Mouse (Mus musculus) midbrain, embryonic 16.5 days (tissue): ENCODE data around the gene Twsg1. TPM values are rescaled to one million over a fixed set of nuclear protein-coding genes. Genes with fewer than 3 reads are reported as not detected.
A peak's percentile ranks its signal among the peaks of the same experiment; 100 is the strongest.
"Not testable (repeated sequence)": the region's sequence is repeated elsewhere in the genome, so short reads cannot be mapped to it uniquely, and the experiment has no call there.

Source experiments
- ATAC-seq: fragments of 200-750 bp; cut with Nextera tagmentation; 2 replicates; pipeline ENCODE4 v1.8.0; 2017; ENCODE audit warnings: moderate TSS enrichment
- H3K27ac ChIP-seq: fragments of 300-500 bp; sonication (generic); 2 replicates; pipeline ENCODE4 v1.5.1; 2014; ENCODE audit warnings: mild to moderate bottlenecking, low read length, mixed read lengths
- H3K27me3 ChIP-seq: fragments of 300-500 bp; sonication (generic); 2 replicates; pipeline ENCODE4 v1.6.1; 2014; ENCODE audit warnings: low read depth, low read length, mixed read lengths; ENCODE audit not compliant: control insufficient read depth, insufficient read depth
- H3K36me3 ChIP-seq: fragments of 300-500 bp; sonication (generic); 2 replicates; pipeline ENCODE4 v1.6.1; 2014; ENCODE audit warnings: mild to moderate bottlenecking, low read length, moderate library complexity, mixed read lengths; ENCODE audit not compliant: control insufficient read depth, insufficient read depth
- H3K4me1 ChIP-seq: fragments of 300-500 bp; sonication (generic); 2 replicates; pipeline ENCODE4 v1.6.1; 2014; ENCODE audit warnings: mild to moderate bottlenecking, low read length, mixed read lengths; ENCODE audit not compliant: control insufficient read depth, insufficient read depth
- H3K4me2 ChIP-seq: fragments of 300-500 bp; sonication (generic); 2 replicates; pipeline ENCODE4 v1.6.1; 2014; ENCODE audit warnings: mild to moderate bottlenecking, low read length, mixed read lengths
- H3K4me3 ChIP-seq: fragments of 300-500 bp; sonication (generic); 2 replicates; pipeline ENCODE4 v1.5.1; 2014; ENCODE audit warnings: low read depth, mild to moderate bottlenecking, low read length, moderate library complexity, mixed read lengths
- H3K9ac ChIP-seq: fragments of 300-500 bp; sonication (generic); 2 replicates; pipeline ENCODE4 v1.6.1; 2014; ENCODE audit warnings: low read depth, low read length, mixed read lengths
- H3K9me3 ChIP-seq: fragments of 300-500 bp; sonication (generic); replicated peaks from 2 replicates; pipeline ENCODE4 v1.6.1; 2014; ENCODE audit warnings: mild to moderate bottlenecking, low read length, mixed read lengths; ENCODE audit not compliant: control insufficient read depth, poor library complexity, severe bottlenecking
- WGBS: fragments of 180-500 bp; shearing (Covaris S2); extraction: QIAGEN DNeasy Blood & Tissue Kit; methylation state at CpG from one replicate; pipeline ENCODE4 v1.1.7; 2014; 5-methylcytosine and 5-hydroxymethylcytosine counted together
- polyA plus RNA-seq: library from polyadenylated mRNA; unstranded; fragments of >200 nt; fragmentation: Nextera tagmentation; extraction: Ambion mirVana; gene quantifications from 2 replicates; pipeline ENCODE4 v1.2.1, GENCODE M21; 2015

Twsg1 gene
- polyA plus RNA-seq = 47.1 and 54.0 TPM in 2 replicates

- no peaks in the 10 kb centered on the region for H3K27me3 ChIP-seq
- 0% methylated on average over 79 of the region's 87 CpGs for WGBS
- peak within 1 kb of the TSS; percentile 76 for H3K9ac ChIP-seq
- H3K27ac ChIP-seq = peak within 1 kb of the TSS; percentile 84
- H3K9me3 ChIP-seq = no peaks in the 10 kb centered on the region
- H3K4me1 ChIP-seq = peaks cover 14% of the 10 kb centered on the region; the same call in 1 of the 2 replicates
- peak within 1 kb of the TSS; percentile 68 for H3K4me2 ChIP-seq
- H3K4me3 ChIP-seq = peak within 1 kb of the TSS; percentile 60
- peak; percentile 95 for ATAC-seq
- H3K36me3 ChIP-seq = peaks cover 9% of the 10 kb centered on the region
Observed at GRCm38 (mm10) chr17:65950622-65951404, at the start of gene Twsg1. Twsg1 (minus strand) TSS chr17:65951226.

GRCm38 (mm10) chr17:65988151-65988820 lies 37.3 kb upstream of the Twsg1 start:
- Histone ChIP-seq H3K27me3 (no peaks in the 10 kb centered on the region), H3K9ac (no peak overlapping the region), H3K4me2 (no peak overlapping the region), H3K27ac (no peak overlapping the region), H3K4me1 (no peaks in the 10 kb centered on the region), H3K9me3 (no peaks in the 10 kb centered on the region), H3K4me3 (no peak overlapping the region), H3K36me3 (peaks cover 9% of the 10 kb centered on the region; the same call in 1 of the 2 replicates)
- 89% methylated on average over 3 of the region's 3 CpGs for WGBS
- no peak for ATAC-seq

GRCm38 (mm10) chr17:65976720-65977119 lies 25.7 kb upstream of the Twsg1 start:
- H3K4me2 ChIP-seq, H3K27ac ChIP-seq, H3K9ac ChIP-seq, H3K27me3 ChIP-seq, ATAC-seq, H3K4me1 ChIP-seq, H3K4me3 ChIP-seq, H3K9me3 ChIP-seq: not testable (repeated sequence)
- peaks cover 28% of the 10 kb centered on the region for H3K36me3 ChIP-seq

- WGBS = 61% methylated on average over 11 of the region's 11 CpGs
- no peaks in the 10 kb centered on the region for H3K9me3 ChIP-seq
- no peaks in the 10 kb centered on the region for H3K4me1 ChIP-seq
- H3K27me3 ChIP-seq = no peaks in the 10 kb centered on the region
- H3K27ac ChIP-seq = no peak overlapping the region
- no peak overlapping the region for H3K4me3 ChIP-seq
- no peak for ATAC-seq
- H3K9ac ChIP-seq = no peak overlapping the region
- H3K36me3 ChIP-seq = peaks cover 8% of the 10 kb centered on the region; the same call in 1 of the 2 replicates
- no peak overlapping the region for H3K4me2 ChIP-seq
Observed at GRCm38 (mm10) chr17:65967751-65968150, 16.7 kb upstream of the Twsg1 start.

GRCm38 (mm10) chr17:65962263-65962662 lies 11.2 kb upstream of the Twsg1 start:
- Histone ChIP-seq H3K27me3 (no peaks in the 10 kb centered on the region), H3K36me3 (0 out of 2 replicates have a peak, but pooled peaks cover 2% of the 10 kb centered on the region), H3K4me2 (no peak overlapping the region), H3K4me3 (no peak overlapping the region), H3K4me1 (no peaks in the 10 kb centered on the region), H3K27ac (no peak overlapping the region), H3K9me3 (no peaks in the 10 kb centered on the region), H3K9ac (no peak overlapping the region)
- ATAC-seq = no peak
- 96% methylated on average over 2 of the region's 2 CpGs for WGBS

GRCm38 (mm10) chr17:65961606-65962136 lies 10.6 kb upstream of the Twsg1 start:
- Histone ChIP-seq H3K4me3 (no peak overlapping the region), H3K9me3 (no peaks in the 10 kb centered on the region), H3K4me2 (no peak overlapping the region), H3K27me3 (no peaks in the 10 kb centered on the region), H3K9ac (no peak overlapping the region), H3K36me3 (0 out of 2 replicates have a peak, but pooled peaks cover 2% of the 10 kb centered on the region), H3K4me1 (no peaks in the 10 kb centered on the region), H3K27ac (no peak overlapping the region)
- peak; percentile 28; the same call in 1 of the 2 replicates for ATAC-seq
- WGBS = 85% methylated on average over 2 of the region's 2 CpGs

- Histone ChIP-seq H3K4me1 (no peaks in the 10 kb centered on the region), H3K27ac (no peak overlapping the region), H3K9ac (no peak overlapping the region), H3K9me3 (no peaks in the 10 kb centered on the region), H3K27me3 (no peaks in the 10 kb centered on the region), H3K4me3 (no peak overlapping the region), H3K4me2 (no peak overlapping the region), H3K36me3 (no peaks in the 10 kb centered on the region)
- 91% methylated on average over 3 of the region's 3 CpGs for WGBS
- ATAC-seq = no peak
Observed at GRCm38 (mm10) chr17:65959011-65959410, 8.0 kb upstream of the Twsg1 start.

- no peak overlapping the region for H3K27ac ChIP-seq
- H3K36me3 ChIP-seq = no peaks in the 10 kb centered on the region
- H3K9me3 ChIP-seq = no peaks in the 10 kb centered on the region
- H3K27me3 ChIP-seq = no peaks in the 10 kb centered on the region
- no peak for ATAC-seq
- no peak overlapping the region for H3K9ac ChIP-seq
- H3K4me1 ChIP-seq = no peaks in the 10 kb centered on the region
- WGBS = 88% methylated on average over 1 of the region's 1 CpGs
- no peak overlapping the region for H3K4me2 ChIP-seq
- H3K4me3 ChIP-seq = no peak overlapping the region
Observed at GRCm38 (mm10) chr17:65958366-65958765, 7.3 kb upstream of the Twsg1 start.
